In genomic region chr9:43734952-43735351, GRCm38 (mm10) we compare ENCODE assay signal across 17 mouse cellular contexts.
"Had no signal": no experiment of that assay in that cellular context is flagged by ENCODE, and none has a peak within 500 bp of the region (broad histone marks: within the 10 kb centered on the region; RNA-seq: fewer than 3 reads in every experiment).

No protein-coding gene starts in this region.

- DNase-seq: kidney, adult 11 months; kidney, adult 8-10 months; kidney, postnatal 10 days; kidney, postnatal 36 days; liver, embryonic 13.5 days; retina, postnatal 1 day; thymus, adult 18-20 months; thymus, postnatal 14 days; thymus, postnatal 4 days had no signal

- H3K4me2 ChIP-seq: kidney, embryonic 15.5 days; liver, embryonic 13.5 days; midbrain, embryonic 13.5 days; neural tube, embryonic 13.5 days had no signal

- H3K36me3 ChIP-seq: intestine, embryonic 15.5 days; kidney, embryonic 15.5 days; liver, embryonic 13.5 days; midbrain, embryonic 10.5 days; midbrain, embryonic 13.5 days; neural tube, embryonic 13.5 days had no signal

- ATAC-seq: intestine, embryonic 15.5 days; midbrain, embryonic 13.5 days; midbrain, embryonic 16.5 days had no signal

- H3K27ac ChIP-seq: intestine, embryonic 15.5 days; kidney, embryonic 15.5 days; liver, embryonic 13.5 days; midbrain, embryonic 13.5 days; neural tube, embryonic 13.5 days had no signal

- H3K9ac ChIP-seq: intestine, embryonic 15.5 days; kidney, embryonic 15.5 days; liver, embryonic 13.5 days; midbrain, embryonic 13.5 days; neural tube, embryonic 13.5 days had no signal

- H3K27me3 ChIP-seq: intestine, embryonic 15.5 days had no signal

- H3K4me3 ChIP-seq: intestine, embryonic 15.5 days; kidney, embryonic 15.5 days; liver, embryonic 13.5 days; megakaryocyte, embryonic 14.5 days; midbrain, embryonic 10.5 days; midbrain, embryonic 13.5 days; myocyte; neural tube, embryonic 13.5 days had no signal

- H3K9me3 ChIP-seq: intestine, embryonic 15.5 days; kidney, embryonic 15.5 days; liver, embryonic 13.5 days; megakaryocyte, embryonic 14.5 days; midbrain, embryonic 10.5 days; midbrain, embryonic 13.5 days; neural tube, embryonic 13.5 days had no signal
